Mouse (Mus musculus) CH12.LX (cell line): ENCODE data around the gene Pdpk1. TPM values are rescaled to one million over a fixed set of nuclear protein-coding genes. Genes with fewer than 3 reads are reported as not detected.

Experiments
- DNase-seq: peaks from one replicate; pipeline ENCODE4 v3.0.0-alpha.2; 2013; ENCODE audit errors: extremely low read depth
- H3K27ac ChIP-seq: 2 replicates; pipeline ENCODE4 v1.5.1; 2012; ENCODE audit warnings: low read depth, mild to moderate bottlenecking, control low read depth, moderate library complexity; ENCODE audit not compliant: insufficient read depth
- H3K27me3 ChIP-seq: replicated peaks from 2 replicates; pipeline ENCODE3; 2012; ENCODE audit warnings: inconsistent platforms
- H3K36me3 ChIP-seq, 2 experiments: replicated peaks in 1 of 2; 2 replicates each; pipeline versions ENCODE3 to v1.6.1; 2012; ENCODE audit warnings: inconsistent platforms in 1 of 2, low read length in 1 of 2, mild to moderate bottlenecking in 1 of 2, mixed read lengths in 1 of 2, moderate library complexity in 1 of 2; ENCODE audit not compliant: control insufficient read depth in 1 of 2, insufficient read depth in 1 of 2
- H3K4me1 ChIP-seq, 2 experiments: 2 replicates each; pipeline ENCODE4 v1.6.1; 2012; ENCODE audit warnings: inconsistent platforms in 1 of 2, moderate library complexity in 1 of 2; ENCODE audit not compliant: insufficient read depth in 2 of 2, control insufficient read depth in 1 of 2
- H3K4me2 ChIP-seq: 2 replicates; pipeline ENCODE4 v1.6.1; 2012; ENCODE audit warnings: low read depth, mild to moderate bottlenecking, control low read depth; ENCODE audit not compliant: poor library complexity, insufficient read depth, severe bottlenecking
- H3K4me3 ChIP-seq, 3 experiments: fragments of 150-350 bp in 1 of 3; sonication (generic) in 1 of 3; replicated peaks in 1 of 3; 2 replicates each; pipeline versions ENCODE3 to v1.5.1; 2011 to 2012; ENCODE audit warnings: low read depth in 2 of 3, low read length in 2 of 3, mild to moderate bottlenecking in 2 of 3, moderate library complexity in 2 of 3, control low read depth in 1 of 3, improper control_type of control experiment in 1 of 3, inconsistent platforms in 1 of 3, mixed read lengths in 1 of 3; ENCODE audit not compliant: poor library complexity in 1 of 3
- H3K79me2 ChIP-seq: replicated peaks from 2 replicates; pipeline ENCODE4 v1.6.1; 2012; ENCODE audit warnings: mild to moderate bottlenecking, moderate library complexity; ENCODE audit not compliant: control insufficient read depth, poor library complexity, insufficient read depth, severe bottlenecking; ENCODE audit errors: extremely low read depth
- H3K9ac ChIP-seq: 2 replicates; pipeline ENCODE4 v1.6.1; 2012; ENCODE audit warnings: low read depth, mild to moderate bottlenecking, control low read depth, moderate library complexity; ENCODE audit not compliant: insufficient read depth
- H3K9me3 ChIP-seq: replicated peaks from 2 replicates; pipeline ENCODE3; 2012; ENCODE audit warnings: low read length, inconsistent platforms, mixed read lengths
- CHD2 ChIP-seq: IDR thresholded peaks from 2 replicates; pipeline ENCODE4 v1.6.1; 2011; ENCODE audit warnings: low read length, improper control_type of control experiment
- ELF1 ChIP-seq: IDR thresholded peaks from 2 replicates; pipeline ENCODE4 v1.6.1; 2014; ENCODE audit warnings: low read depth, mild to moderate bottlenecking, inconsistent platforms, low read length, improper control_type of control experiment
- EP300 ChIP-seq: IDR thresholded peaks from 2 replicates; pipeline ENCODE4 v1.6.1; 2011; ENCODE audit warnings: low read length, improper control_type of control experiment
- ETS1 ChIP-seq: conservative IDR thresholded peaks from 2 replicates; pipeline ENCODE4 v1.6.1; 2012; ENCODE audit warnings: low read depth, mild to moderate bottlenecking, inconsistent platforms, low read length, improper control_type of control experiment, moderate library complexity
- HCFC1 ChIP-seq: IDR thresholded peaks from 2 replicates; pipeline ENCODE4 v1.6.1; 2012; ENCODE audit warnings: low read depth, mild to moderate bottlenecking, inconsistent platforms, low read length, improper control_type of control experiment
- IRF4 ChIP-seq: IDR thresholded peaks from 2 replicates; pipeline ENCODE4 v1.6.1; 2014; ENCODE audit warnings: low read depth, mild to moderate bottlenecking, inconsistent platforms, low read length, improper control_type of control experiment
- JUND ChIP-seq: conservative IDR thresholded peaks from 2 replicates; pipeline ENCODE4 v1.6.1; 2011; ENCODE audit warnings: low read depth, low read length, improper control_type of control experiment
- KAT2A ChIP-seq: IDR thresholded peaks from 2 replicates; pipeline ENCODE4 v1.6.1; 2012; ENCODE audit warnings: low read length, improper control_type of control experiment, inconsistent platforms; ENCODE audit not compliant: insufficient replicate concordance
- MAX ChIP-seq: IDR thresholded peaks from 2 replicates; pipeline ENCODE4 v1.6.1; 2011; ENCODE audit warnings: low read length, improper control_type of control experiment
- NRF1 ChIP-seq: IDR thresholded peaks from 2 replicates; pipeline ENCODE4 v1.6.1; 2014; ENCODE audit warnings: low read depth, mild to moderate bottlenecking, inconsistent platforms, low read length, improper control_type of control experiment, moderate library complexity
- RCOR1 ChIP-seq: conservative IDR thresholded peaks from 2 replicates; pipeline ENCODE4 v1.6.1; 2012; ENCODE audit warnings: low read depth, mild to moderate bottlenecking, inconsistent platforms, low read length, improper control_type of control experiment
- SIN3A ChIP-seq: IDR thresholded peaks from 2 replicates; pipeline ENCODE4 v1.6.1; 2012; ENCODE audit warnings: low read length, improper control_type of control experiment, inconsistent platforms
- SMC3 ChIP-seq: IDR thresholded peaks from 2 replicates; pipeline ENCODE4 v1.6.1; 2011; ENCODE audit warnings: low read depth, low read length, improper control_type of control experiment
- TBP ChIP-seq: conservative IDR thresholded peaks from 2 replicates; pipeline ENCODE4 v1.6.1; 2011; ENCODE audit warnings: low read depth, low read length, improper control_type of control experiment
- TCF12 ChIP-seq: IDR thresholded peaks from 2 replicates; pipeline ENCODE4 v1.6.1; 2014; ENCODE audit warnings: low read depth, mild to moderate bottlenecking, inconsistent platforms, low read length, improper control_type of control experiment
- dilution Hi-C: fragments of 300-500 bp; cut with MboI; formaldehyde crosslinking; loops from 2 replicates; pipeline ENCODE4 v1.14.3; 2020; ENCODE audit warnings: low sequenced_read_pairs; ENCODE audit not compliant: extremely low pct_unique_long_range_greater_than_20kb, extremely low pct_ligation_motif_present
- in situ Hi-C: fragments of 300-500 bp; cut with MboI; formaldehyde crosslinking; loops from 3 replicates; pipeline ENCODE4 v1.14.3; 2019; ENCODE audit warnings: low sequenced_read_pairs, low pct_ligation_motif_present, low pct_unique_long_range_greater_than_20kb, mixed read lengths
- polyA plus RNA-seq: library from polyadenylated mRNA; unstranded; fragments of >175 nt; gene quantifications from 2 replicates; pipeline ENCODE4 v1.2.1, GENCODE M21; 2012; ENCODE audit warnings: low read depth; ENCODE audit not compliant: insufficient read length
- total RNA-seq, 2 experiments: library from RNA; depleted of rRNA; stranded (reverse); fragments of 300-350 nt in 1 of 2; fragments of >200 nt in 1 of 2; gene quantifications; 2 replicates each; pipeline ENCODE4 v1.2.3; 2012 to 2014

Pdpk1 gene
- total and polyA plus RNA-seq, 3 experiments: 12.2 to 17.0 (median 15.9) TPM

GRCm38 (mm10) chr17:24069531-24069930 lies 81.2 kb downstream of the Pdpk1 start:
- Histone ChIP-seq H3K4me2 (0 out of 2 replicates have a peak overlapping the region, but pooled peaks have one; percentile 45), H3K4me1 (peaks cover 17 to 49% of the 10 kb centered on the region in 2 experiments), H3K4me3 (no peak overlapping the region), H3K9me3 (no peaks in the 10 kb centered on the region), H3K79me2 (peaks cover 40% of the 10 kb centered on the region), H3K27ac (0 out of 2 replicates have a peak overlapping the region, but pooled peaks have one; percentile 2), H3K36me3 (peaks cover 5 to 45% of the 10 kb centered on the region in 2 experiments), H3K27me3 (no peaks in the 10 kb centered on the region), H3K9ac (no peak overlapping the region)
- dilution Hi-C loops: no loop called here
- in situ Hi-C loops: no loop called here
- TF ChIP-seq ELF1: no peak
- 0 out of 2 replicates have a peak, but pooled peaks have one; percentile 27 for TF ChIP-seq ETS1
- peak; percentile 54; the same call in 1 of the 2 replicates for TF ChIP-seq SIN3A
- TF ChIP-seq HCFC1: no peak
- 0 out of 2 replicates have a peak, but pooled peaks have one; percentile 46 for TF ChIP-seq KAT2A
- TF ChIP-seq EP300: peak; percentile 89
- TF ChIP-seq TBP: no peak
- peak; percentile 53; the same call in 1 of the 2 replicates for TF ChIP-seq CHD2
- TF ChIP-seq TCF12: peak; percentile 56; the same call in 1 of the 2 replicates
- 0 out of 2 replicates have a peak, but pooled peaks have one; percentile 40 for TF ChIP-seq RCOR1
- TF ChIP-seq JUND: 0 out of 2 replicates have a peak, but pooled peaks have one; percentile 21
- TF ChIP-seq MAX: no peak
- TF ChIP-seq IRF4: peak; percentile 86
- peak; percentile 77 for DNase-seq

- dilution Hi-C loops (no loop called here), in situ Hi-C loops (no loop called here)
- Histone ChIP-seq H3K4me2 (no peak overlapping the region), H3K9me3 (no peaks in the 10 kb centered on the region), H3K36me3 (peaks cover 5 to 55% of the 10 kb centered on the region in 2 experiments), H3K27ac (no peak overlapping the region), H3K79me2 (peaks cover 40% of the 10 kb centered on the region), H3K4me1 (peaks cover 17 to 55% of the 10 kb centered on the region in 2 experiments), H3K9ac (no peak overlapping the region), H3K27me3 (no peaks in the 10 kb centered on the region), H3K4me3 (no peak overlapping the region)
- DNase-seq: no peak
- TF ChIP-seq SMC3: no peak
- no peak for TF ChIP-seq SIN3A
- TF ChIP-seq HCFC1: no peak
- TF ChIP-seq NRF1: no peak
Observed at GRCm38 (mm10) chr17:24068271-24068670, 82.5 kb downstream of the Pdpk1 start.
